Mouse (Mus musculus) NIH3T3 (cell line): ENCODE measurements at regions not wholly inside any gene's neighbourhood (a gene's known extent, or its start where the extent isn't known, plus 50 kb on each side); places are given as distances from the start of the nearest gene placed in this dataset.

Experiments used
- DNase-seq: peaks from one replicate; pipeline ENCODE4 v3.0.0-alpha.2; 2012; ENCODE audit warnings: low read depth

DNA sequence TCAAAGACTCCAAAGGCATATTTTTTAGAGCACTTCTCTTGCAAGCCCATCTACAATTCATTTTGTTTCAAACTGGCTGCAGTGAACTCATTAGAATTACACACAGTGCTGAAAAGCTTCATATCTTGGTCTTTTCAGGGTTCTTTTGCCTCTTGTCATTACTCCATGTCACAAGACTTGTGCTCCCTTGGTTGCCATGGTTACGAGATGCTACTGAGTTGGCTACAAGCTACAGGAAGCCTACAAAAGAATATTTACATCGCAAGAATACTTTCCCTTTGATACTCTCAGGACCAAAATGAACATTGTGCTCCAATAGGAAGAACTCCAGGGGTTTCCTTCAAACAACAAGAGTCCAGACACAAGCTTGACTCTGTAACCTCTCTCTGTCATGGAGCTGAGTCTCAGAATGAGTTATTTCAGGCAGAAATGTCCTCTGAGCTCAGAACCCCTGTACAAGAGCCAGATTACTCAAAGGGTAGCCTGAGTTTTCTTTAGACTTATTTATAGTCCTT lies 545.2 kb upstream of the Adamts9 start:
- DNase-seq = no peak

DNA sequence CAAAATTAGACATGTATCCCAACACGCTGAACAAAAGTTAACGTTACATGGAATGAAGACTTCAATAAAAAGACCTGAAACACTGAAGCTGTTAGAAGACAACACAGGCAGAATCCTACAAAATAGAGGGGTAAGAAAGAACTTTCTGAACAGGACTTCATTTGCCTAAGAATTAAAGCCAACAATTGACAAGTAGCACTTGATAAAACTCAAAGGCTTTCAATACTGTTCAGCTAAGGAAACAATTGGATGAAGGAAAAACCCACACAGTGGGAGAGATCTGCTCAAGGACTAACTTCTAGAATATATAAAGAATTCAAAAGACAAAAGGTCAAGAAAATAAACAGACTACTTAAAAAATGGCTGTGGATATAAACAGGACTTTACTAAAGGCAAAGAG lies 535.2 kb upstream of the Adamts9 start:
- no peak for DNase-seq

DNA sequence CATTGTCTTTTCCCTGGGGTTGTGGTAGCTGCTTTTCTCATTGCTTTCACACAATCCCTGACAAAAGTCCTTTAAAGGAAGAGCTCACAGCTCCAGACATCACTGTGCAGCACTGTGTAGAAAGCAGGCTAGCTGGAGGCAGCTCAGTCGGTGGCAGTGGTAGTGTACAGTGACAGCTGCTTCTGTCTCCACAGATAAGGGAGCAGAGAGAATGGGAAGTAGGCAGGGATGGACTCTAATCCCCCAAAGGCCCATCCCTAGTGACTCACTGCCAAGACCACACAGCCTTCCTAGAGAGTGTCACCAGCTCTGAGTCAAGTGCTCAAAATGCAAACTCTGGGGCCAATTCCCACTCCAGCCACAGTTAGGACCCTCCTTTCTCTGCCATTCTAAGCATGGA lies 531.7 kb upstream of the Adamts9 start:
- DNase-seq = no peak

DNA sequence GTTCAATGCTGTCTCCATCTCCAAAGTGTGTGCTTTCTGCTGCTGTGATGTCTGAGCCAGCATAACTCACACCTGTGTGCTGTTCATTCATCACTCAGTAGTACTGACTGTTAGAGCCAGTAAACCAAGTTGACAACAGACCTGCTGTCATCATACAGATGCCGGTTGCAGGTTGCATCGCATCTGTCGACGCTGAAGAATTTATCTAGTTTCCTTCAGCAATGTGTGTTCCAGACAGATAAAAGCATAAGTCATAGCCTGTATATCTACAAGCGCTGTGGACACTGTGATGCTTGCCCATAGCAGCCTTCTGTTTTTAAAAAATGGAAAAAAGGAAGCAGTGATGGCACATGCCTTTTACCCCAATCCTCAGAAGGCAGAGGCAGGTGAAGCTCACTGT lies 524.6 kb upstream of the Adamts9 start:
- DNase-seq = no peak

DNA sequence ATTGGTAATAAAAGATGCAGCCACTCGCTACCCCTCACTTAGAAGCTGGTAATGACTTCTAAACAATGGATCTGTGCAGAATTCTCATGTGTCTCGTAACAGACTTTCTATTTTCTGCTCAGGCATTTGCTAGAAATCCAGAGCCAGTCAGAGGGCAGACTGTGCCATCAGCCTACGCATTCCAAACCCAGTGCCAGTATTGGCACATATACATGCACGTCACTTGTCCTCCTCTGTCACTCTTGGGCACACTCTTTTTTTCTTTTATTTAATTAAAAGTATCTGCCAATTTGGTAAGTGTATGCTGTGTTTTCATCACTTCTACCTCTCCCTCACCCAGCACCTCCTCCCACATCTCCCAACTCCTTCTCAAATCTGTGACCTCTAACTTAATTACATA lies 519.6 kb upstream of the Adamts9 start:
- no peak for DNase-seq

DNA sequence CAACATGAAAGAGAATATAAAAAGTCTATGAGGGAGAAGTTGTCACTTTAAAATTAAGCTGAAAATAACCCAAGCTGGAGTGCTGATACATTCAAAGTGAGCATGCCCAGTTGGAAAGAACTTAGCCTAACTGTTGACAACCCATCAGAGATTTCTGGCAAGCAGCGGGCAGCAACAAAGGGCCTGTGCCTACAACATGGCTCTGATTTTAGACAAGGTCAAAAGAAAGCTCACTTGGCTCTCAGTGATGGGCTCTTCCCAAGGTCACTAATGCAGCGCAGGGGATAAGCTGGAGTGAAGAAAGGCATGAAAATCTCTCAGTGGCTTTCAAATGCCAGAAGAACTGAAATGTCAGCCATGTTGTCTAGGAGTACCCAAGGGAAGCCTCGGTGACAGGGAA lies 518.1 kb upstream of the Adamts9 start:
- DNase-seq = no peak

DNA sequence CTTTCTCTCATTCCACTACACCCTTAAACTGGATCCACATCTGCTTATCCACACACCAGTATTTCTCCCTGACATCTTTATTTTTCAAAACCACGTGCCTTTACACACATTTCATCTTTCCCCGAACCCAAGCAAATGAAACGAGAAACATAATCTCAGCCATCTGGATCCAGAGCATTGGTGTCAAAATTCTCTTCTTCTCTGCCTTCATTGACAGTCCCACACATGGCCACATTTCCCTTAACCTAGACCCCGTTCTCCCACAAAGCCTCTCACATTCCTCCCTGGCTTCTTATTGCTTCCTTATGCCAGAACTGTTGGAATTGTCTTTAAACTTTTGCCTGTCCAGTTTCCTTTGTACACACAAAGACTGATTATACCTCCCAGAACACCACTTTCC lies 514.3 kb upstream of the Adamts9 start:
- DNase-seq = no peak

DNA sequence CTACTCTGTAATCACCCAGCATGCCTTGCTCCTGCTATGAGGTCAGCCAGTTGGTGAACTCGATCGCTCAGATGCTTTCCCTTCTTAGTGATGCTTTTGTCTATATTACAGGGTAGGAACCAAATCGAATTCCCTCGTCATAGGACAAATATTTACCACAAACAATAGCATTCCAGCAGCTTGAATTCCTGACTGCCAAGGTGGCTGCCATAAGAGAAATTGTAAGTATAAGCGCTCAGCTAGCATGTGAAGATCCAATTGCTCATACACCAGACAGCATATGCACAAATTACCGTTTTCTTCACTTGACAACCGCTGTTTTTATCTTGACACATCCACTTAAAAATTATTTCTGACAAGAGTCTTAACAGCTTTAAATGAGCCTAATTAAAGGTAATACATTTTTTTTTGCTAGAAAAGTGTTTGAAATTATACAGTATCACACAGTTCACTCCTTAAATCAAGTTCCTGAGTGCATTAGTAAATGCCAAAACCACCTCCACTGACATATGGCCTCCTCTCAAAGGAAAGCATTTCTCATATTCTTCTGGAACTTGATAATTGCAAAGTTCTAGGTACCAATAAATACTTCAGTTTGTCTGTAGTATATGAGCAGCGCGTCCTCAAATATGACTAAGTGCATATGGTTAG lies 513.2 kb upstream of the Adamts9 start:
- DNase-seq = no peak

DNA sequence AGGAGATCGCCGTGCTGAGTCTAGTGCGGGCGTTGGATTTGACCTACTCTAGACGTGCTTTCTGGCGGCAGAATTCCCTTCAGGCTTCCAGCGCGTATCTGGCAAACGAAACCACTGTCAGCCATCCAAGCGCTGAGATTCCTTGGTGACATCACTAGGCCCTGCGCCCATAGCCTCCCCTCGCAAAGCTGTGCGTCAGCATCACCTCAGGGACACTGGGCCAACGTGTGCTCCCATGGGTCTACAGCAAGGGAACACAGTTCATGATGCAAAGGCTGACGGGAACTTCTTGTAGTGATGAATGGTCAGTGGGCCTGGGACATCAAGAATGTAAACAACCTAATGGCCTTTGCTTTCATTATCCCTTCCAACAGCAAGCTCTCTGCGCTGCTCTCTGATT lies 502.3 kb upstream of the Adamts9 start:
- DNase-seq = peak; percentile 7

DNA sequence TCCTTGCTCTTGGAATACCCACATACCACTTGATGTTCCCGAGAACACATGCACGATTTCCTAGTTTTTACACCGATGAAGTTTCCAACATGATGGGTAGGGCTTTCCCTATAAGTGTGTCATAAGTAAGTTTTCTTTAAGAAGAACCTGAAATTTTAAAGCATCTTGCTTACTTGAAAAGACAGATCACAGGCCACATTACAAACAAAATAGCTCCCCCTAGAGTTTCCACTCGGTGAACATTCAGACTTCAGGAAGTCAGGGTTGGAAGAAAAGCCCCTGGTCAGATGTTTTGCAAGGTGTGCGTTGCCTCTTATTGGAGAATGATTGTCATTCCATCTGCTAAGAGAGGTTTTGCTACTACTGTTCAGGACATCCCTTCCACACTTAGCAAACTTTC lies 501.8 kb upstream of the Adamts9 start:
- DNase-seq = peak; percentile 75

DNA sequence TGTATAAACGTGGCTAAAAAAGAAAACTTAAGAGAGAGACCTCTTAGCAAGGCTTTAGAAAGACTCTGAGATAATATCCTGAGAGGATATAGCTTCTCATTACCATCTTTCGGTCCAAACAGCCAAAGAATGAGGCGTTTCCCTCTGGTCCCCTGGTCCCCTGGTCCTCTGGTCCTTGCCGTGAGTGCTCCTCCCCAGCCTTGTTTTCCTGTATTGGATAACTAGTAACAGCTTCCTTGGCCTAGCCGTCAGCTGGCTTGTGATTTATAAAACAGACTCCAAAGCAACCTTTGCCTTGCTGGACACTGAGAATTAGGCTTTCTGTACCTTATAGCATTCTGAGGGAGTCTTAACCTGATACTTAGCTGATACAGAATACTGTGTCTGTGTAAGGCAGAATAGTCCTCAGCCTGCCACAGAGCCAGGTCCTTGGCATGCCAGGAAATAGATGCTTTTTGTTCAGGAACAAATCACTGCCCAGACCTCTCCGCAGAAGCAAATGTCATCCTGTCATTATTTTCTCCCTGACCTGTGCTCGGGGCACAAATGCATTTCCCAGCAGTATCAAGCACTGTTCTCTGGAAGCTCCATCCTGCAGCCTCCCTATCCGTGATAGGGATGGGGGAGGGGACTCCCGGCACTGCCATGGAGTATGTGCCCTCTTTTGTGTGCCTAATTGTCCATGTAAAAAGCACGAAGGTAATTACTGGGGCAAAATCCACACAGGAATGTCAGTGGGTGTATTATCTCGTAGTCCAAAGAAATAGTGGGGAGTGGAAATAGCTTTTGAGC lies 500.7 kb upstream of the Adamts9 start:
- no peak for DNase-seq

DNA sequence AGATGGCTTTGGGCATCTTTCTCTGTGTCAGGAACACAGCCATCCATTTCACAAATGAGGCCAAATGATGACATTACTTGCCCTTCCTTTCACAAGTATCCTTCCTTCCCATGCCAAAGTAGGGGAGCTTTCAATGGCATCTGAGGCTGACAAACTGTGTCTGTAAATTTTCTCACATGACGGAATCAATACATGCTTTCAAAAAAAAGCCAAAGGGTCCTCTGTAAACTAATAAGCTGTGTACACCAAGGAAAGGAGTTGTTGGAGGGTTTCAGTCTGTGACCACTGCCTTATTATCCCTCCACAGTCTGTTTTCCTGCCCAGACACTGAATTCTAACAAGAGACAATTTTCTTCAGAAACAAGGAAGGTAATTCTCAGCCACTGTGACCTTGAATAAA lies 490.2 kb upstream of the Adamts9 start:
- no peak for DNase-seq

DNA sequence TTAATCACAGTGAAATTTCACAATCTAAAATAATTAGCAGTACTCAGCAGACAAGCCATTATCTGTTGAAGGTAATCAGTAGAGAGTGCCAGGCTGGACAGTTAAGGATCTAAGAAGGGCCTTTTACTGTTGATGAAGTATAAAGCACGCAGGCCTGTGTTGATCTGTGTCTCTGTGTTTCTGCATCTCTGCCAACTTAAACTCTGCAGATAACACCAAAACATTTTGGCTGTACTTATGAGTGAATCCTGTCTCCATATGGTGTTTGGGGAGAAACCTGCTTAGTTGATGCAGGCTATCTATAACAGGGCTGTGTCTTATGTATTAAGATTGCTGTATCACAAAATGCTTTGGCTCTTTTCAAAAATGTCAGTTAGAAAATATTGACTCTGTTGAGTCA lies 482.8 kb upstream of the Adamts9 start:
- DNase-seq = no peak

DNA sequence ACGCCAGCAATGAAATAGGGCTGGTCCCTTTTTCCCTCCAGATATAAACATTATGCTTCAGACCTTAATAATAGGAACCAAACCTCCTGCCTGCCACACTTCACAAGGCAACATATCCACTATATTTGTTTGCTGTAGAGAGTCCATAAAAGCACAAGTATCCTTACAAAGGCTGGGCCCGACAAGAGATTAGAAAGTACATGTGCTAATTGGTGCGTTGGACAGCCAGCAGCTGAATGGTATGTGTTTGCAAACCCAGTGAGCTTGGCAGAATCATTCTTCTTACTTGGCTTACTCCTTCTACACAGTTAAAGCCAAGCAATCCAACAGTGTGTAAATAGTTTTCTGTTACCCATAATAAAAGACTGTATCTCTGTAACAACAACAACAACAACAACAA lies 479.6 kb upstream of the Adamts9 start:
- DNase-seq = no peak

DNA sequence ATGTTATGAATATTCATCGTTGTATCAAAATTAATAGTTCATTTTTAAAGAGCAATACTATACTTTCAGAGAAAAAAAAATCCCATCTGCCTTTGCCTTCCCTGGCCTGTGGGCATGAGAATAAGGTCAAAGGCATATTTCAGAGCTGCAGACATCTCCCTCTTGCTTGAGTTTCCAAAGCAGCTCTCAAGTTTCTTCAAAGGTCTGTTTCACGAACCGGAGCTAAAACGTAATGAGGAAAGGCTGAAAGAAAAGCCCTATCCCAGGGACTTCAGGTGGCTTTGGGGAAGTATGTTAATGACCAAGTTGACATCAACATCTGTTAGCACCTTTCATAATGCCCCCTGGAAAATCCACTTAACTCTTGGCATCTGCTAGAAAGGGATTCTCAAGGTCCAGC lies 479.0 kb upstream of the Adamts9 start:
- no peak for DNase-seq

DNA sequence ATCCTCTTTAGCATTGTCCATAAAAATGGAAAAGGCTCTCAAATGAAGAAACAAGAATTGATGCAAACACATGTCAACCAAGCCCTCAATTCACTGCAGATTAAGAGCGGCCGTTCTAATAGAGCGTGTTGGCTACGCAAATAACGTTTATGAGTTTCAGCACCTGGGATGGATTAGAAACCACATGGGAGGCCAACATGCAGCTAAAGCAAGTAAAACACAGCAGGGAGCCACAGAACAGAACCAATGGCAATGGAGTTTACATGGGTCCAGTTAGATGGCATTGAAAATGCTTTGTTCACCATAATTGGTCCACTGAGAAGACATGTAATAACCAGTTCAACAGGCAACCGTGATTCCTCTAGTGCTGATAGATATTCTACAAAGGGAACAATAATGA lies 474.3 kb upstream of the Adamts9 start:
- DNase-seq = no peak

DNA sequence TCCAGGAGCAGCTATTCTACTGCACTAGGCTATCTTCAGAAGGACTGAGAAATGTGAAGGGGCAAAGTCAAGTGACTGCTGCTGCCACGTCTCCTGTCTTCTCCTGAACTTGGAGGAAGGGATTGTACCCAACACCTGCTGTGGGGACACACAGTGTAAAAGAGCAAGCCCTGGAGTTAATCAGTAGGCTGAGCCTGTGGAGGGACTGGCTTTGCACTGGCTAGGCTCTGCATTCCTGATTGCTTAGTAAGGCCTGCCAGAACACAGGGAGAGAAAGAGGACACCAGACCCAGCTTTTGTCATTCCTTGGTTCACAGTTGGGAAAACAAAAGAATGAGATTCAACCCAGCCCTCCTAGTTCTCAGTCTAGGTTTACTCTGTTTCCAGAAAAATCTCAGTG lies 472.7 kb upstream of the Adamts9 start:
- peak; percentile 8 for DNase-seq

DNA sequence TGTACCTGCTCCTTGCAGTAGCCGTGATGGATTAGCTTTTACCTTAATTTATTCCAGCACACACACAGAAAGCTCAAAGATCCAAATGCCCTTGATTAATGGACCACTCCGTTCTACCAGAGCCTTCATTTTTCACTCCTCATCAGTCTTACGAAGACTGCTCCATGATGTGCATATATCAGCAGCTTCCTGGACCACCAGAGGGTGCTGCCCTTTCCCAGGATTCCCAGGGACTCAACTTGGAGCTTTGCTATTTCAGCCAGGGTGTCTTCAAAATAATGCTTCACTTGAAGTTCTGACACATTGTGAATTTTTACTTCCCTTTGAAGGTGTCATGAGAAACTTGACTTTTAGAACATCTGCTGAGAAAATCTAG lies 467.8 kb upstream of the Adamts9 start:
- no peak for DNase-seq

DNA sequence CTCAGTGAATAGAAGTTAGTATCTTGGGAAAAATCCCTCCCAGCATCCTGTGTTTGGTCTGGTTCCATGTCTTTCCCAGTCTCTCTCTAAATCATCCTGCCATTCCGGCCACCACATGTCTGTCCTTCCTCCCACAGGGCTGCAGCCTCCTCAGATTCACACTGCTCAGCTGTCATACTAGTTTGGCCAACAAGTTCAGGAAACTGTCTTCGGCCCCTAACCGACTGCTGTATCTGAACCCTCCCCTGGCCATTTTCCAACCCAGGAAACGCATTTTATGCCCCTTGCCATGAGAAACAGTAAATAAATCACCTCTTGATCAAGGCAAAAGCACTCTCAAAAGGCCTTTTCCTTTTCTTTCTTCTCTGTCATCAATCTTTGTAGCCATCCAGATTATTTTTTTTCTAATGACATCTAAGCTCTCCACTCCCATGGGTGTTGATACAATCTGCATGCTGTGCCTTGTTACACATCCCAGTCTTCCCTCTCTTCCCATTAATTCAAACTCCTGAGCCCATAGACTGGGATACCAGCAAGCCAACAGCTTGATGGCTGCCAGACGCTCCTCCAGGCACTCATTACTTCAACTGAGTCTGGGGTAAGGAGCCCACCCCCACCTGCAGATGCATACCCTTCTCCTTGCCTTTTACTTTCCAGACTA lies 467.3 kb upstream of the Adamts9 start:
- no peak for DNase-seq

DNA sequence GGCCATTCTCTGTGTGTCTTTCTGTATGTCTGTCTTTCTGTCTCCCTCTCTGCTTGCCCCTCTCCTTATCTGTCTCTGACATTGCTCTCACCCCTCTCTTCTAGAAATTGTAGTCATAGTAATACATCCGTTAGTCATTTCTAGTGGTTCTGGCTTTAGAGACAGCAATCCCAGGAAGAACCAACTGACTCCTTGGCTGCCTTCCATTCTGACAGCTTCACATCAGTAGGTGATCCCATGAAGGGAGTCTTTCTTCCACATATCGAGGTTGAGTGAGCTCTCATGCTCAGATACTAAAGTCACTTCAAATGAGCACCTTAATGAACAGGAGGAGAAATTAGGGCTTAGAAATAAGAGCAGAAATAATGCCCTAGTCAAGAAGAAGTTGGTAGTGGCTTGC lies 455.3 kb upstream of the Adamts9 start:
- no peak for DNase-seq

DNA sequence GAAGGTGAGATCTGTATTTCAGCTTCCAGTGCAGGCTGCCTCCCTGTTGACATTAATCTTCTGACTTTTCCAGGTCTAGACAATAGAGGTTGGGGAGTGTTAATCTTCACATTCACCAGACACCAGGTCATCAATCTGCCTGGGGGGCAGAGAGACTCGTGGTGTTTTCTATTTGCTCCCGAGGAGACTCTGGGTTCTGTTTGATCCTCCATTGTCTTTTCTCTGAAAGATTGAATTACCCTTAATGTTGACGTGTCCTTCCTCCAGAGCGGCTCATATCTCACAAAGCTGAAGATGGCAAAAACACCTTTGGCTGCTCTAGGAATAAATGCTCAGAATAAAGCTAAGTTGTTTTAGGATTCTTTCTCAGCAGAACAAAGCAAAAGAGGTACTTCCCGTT lies 453.8 kb upstream of the Adamts9 start:
- no peak for DNase-seq

DNA sequence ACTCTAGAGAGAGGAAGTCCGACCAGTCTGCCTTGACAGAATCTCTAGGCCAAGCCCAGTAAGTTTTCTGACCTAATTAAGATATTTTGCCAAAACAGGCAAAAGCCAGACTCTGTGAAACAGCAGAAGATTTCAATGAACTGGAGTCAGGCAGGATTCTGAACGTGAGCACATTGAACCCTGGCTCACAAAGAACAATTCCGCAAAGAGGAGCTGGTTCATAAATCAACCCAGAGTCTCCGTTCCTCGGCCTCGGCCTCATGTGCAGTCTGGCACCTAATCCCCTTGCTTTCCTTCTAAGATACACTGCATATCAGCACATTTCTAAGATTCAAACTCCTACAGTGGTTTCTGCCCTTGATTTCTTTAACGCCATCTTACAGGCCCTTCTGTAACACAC lies 452.7 kb upstream of the Adamts9 start:
- no peak for DNase-seq

DNA sequence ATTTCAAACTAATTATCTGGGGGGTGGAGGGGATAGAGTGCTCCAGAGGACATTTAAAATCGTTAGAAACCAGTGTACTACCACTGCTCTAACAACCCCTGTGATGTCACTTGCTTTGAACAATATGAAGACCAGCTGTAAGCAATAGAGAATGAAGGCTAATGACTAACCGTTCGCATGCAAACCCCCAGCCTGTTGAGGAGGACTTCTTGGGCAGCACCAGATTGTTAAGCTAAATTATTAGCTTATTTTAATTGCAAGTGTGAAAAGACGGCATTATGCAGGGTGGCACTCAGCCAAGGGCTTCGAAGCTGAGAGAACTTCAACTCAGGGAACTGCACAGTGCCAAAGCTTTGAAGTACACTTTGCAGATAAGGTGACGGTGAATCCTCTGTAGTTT lies 452.0 kb upstream of the Adamts9 start:
- no peak for DNase-seq
